Mouse (Mus musculus) kidney, adult 2 months (tissue): ENCODE measurements around the gene Ccdc120. TPM values are rescaled to one million over a fixed set of nuclear protein-coding genes. Genes with fewer than 3 reads are reported as not detected.

Experiments
- DNase-seq: peaks from one replicate; pipeline ENCODE4 v3.0.0; 2021
- H3K27ac ChIP-seq: fragments of 200-500 bp; 2 replicates; pipeline ENCODE4 v1.5.1; 2012; ENCODE audit warnings: low read depth, low read length, control low read depth, inconsistent platforms; ENCODE audit not compliant: insufficient read depth
- H3K27me3 ChIP-seq: fragments of 200-500 bp; replicated peaks from 2 replicates; pipeline ENCODE4 v1.6.1; 2012; ENCODE audit warnings: mild to moderate bottlenecking, moderate library complexity, low read length, inconsistent platforms; ENCODE audit not compliant: control insufficient read depth, insufficient read depth
- H3K36me3 ChIP-seq: fragments of 200-500 bp; 2 replicates; pipeline ENCODE4 v1.6.1; 2012; ENCODE audit warnings: mild to moderate bottlenecking, moderate library complexity, low read length, inconsistent platforms; ENCODE audit not compliant: control insufficient read depth, insufficient read depth
- H3K4me1 ChIP-seq: fragments of 200-500 bp; 2 replicates; pipeline ENCODE4 v1.6.1; 2011; ENCODE audit warnings: low read length; ENCODE audit not compliant: control insufficient read depth, insufficient read depth
- H3K4me3 ChIP-seq: fragments of 200-500 bp; 2 replicates; pipeline ENCODE4 v1.5.1; 2011; ENCODE audit warnings: mild to moderate bottlenecking, low read depth, low read length, control low read depth; ENCODE audit not compliant: insufficient read depth
- CTCF ChIP-seq: fragments of 200-500 bp; conservative IDR thresholded peaks from 2 replicates; pipeline ENCODE4 v1.5.1; 2011; ENCODE audit warnings: low read depth, mild to moderate bottlenecking, control low read depth, low read length, moderate library complexity, mixed read lengths; ENCODE audit not compliant: insufficient read depth, insufficient read length
- POLR2A ChIP-seq: fragments of 200-500 bp; IDR thresholded peaks from one replicate; pipeline ENCODE4 v1.6.1; 2011; ENCODE audit warnings: low read depth, low read length, control low read depth
- WGBS: fragments of 180-500 bp; shearing (Covaris S2); methylation state at CpG from one replicate; pipeline ENCODE4 v1.1.7; 2018; 5-methylcytosine and 5-hydroxymethylcytosine counted together
- polyA plus RNA-seq: library from polyadenylated mRNA; depleted of rRNA; stranded (reverse); fragments of >200 nt; gene quantifications from 2 replicates; pipeline ENCODE4 v1.2.3, GENCODE M21; 2012

The Ccdc120 gene
- polyA plus RNA-seq, 1 experiment: 8.3 TPM

- Histone ChIP-seq H3K27me3 (no peaks in the 10 kb centered on the region), H3K36me3 (no peaks in the 10 kb centered on the region), H3K4me3 (no peak overlapping the region), H3K27ac (no peak overlapping the region), H3K4me1 (no peaks in the 10 kb centered on the region; the same call in 1 of the 2 replicates)
- TF ChIP-seq POLR2A: no peak
- TF ChIP-seq CTCF: no peak
- DNase-seq: no peak
- 22% methylated on average over 3 of the region's 3 CpGs for WGBS
Measured at GRCm38 (mm10) chrX:7779294-7779693, 28.6 kb upstream of the Ccdc120 start.

DNA sequence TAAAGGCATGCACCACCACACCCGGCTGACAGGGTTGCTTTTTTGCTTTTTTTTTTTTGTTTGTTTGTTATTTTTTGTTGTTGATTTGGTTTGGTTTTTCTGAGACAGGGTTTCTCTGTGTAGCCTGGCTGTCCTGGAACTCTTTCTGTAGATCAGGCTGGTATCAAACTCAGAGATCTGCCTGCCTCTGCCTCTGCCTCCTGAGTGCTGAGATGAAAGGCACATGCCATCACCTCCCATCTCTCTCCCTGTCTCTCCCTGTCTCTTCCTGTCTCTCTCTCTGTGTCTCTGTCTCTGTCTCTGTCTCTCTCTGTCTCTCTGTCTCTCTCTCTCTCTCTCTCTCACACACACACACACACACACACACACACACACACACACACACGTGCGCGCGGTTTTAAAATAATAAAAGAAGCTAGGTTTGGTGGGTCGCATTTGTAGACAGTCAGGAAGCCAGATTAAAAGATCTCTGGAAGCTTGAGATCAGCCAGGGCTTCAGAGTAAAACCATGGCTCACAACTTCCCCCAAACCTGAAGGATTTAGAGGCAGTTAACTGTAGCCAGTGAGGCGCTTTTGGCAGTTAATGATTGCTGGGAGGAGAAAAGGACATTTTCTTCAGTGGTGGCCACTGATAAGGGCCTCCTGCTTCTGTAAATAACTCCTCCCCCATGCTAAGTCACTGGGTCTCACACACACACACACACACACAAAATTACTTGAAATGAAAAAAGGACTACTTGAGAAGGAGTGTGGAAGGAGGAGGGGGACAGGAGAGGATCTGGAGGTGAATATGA lies 27.9 kb upstream of the Ccdc120 start:
- TF ChIP-seq CTCF (no peak), POLR2A (no peak)
- Histone ChIP-seq H3K4me3 (no peak overlapping the region), H3K4me1 (no peaks in the 10 kb centered on the region; the same call in 1 of the 2 replicates), H3K36me3 (no peaks in the 10 kb centered on the region), H3K27ac (no peak overlapping the region), H3K27me3 (no peaks in the 10 kb centered on the region)
- WGBS: 42% methylated on average over 7 of the region's 7 CpGs
- DNase-seq: no peak

DNA sequence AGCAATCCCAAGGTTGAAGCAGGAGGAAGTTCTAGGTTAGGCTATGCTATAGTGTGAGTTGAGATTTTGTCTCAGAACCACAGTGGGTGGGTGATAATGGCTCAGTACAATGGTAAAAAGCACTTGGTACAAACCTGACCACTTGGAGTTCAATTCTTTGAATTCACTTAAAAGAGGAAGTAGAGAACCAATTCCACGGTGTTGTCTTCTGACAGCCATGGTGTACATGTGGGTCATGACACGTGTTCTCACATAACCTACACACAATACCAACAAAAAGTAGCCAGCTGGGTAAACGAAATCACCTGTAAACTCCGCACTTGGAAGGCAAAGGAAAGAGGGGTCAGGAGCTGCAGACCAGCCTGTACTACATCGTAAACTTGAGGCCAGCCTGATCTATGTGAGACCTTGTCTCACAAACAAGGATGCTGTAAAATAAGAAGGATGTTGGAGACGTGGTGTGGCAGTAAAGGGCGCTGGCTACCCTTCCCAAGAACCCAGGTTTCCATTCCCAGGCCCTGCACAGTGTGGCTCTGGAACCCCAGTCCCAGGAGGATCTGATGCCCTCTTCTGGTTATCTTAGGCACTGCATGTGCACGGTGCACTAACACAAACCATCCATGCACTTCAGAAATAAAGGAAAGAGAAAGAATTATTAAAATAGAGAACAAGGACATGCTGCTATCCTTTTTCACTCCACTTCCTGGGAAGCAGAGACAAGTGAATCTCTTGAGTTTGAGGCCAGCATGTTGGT lies 25.8 kb upstream of the Ccdc120 start:
- H3K4me3 ChIP-seq: no peak overlapping the region
- 41% methylated on average over 8 of the region's 8 CpGs for WGBS
- H3K36me3 ChIP-seq: no peaks in the 10 kb centered on the region
- no peaks in the 10 kb centered on the region for H3K27me3 ChIP-seq
- TF ChIP-seq POLR2A: no peak
- peak; percentile 70 for TF ChIP-seq CTCF
- H3K27ac ChIP-seq: no peak overlapping the region
- no peaks in the 10 kb centered on the region; the same call in 1 of the 2 replicates for H3K4me1 ChIP-seq
- DNase-seq: peak; percentile 55

DNA sequence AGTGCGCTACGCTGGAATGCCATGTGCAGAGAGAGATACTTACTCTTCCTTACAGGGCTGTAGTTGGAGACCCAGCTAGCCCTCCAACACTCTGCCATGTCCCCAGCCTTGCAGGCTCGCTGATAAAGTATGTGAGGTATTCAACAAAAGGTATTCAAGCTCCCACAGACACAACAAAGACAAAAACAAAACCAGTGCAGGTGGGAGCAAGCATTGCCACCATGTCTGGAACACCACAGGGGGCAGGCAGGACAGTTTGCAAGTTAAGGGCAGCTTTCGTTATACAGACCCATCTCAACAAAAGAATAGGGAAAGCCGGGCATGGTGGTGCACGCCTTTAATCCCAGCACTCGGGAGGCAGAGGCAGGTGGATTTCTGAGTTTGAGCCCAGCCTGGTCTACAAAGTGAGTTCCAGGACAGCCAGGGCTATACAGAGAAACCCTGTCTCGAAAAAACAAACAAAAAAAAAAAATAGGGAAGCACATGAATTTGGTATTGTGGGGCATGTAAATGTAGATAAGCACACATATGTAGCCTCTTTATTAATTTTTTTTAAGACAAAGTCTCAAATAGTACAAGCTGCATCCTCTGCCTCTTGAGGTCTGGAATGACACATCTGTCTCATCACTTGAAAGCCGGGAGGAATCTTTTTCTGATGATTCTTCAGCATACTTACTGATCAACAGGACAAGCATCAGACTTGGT lies 24.9 kb upstream of the Ccdc120 start:
- Histone ChIP-seq H3K4me3 (no peak overlapping the region), H3K27me3 (no peaks in the 10 kb centered on the region), H3K4me1 (no peaks in the 10 kb centered on the region; the same call in 1 of the 2 replicates), H3K36me3 (no peaks in the 10 kb centered on the region), H3K27ac (no peak overlapping the region)
- 84% methylated on average over 9 of the region's 9 CpGs for WGBS
- DNase-seq: no peak
- TF ChIP-seq CTCF: no peak
- no peak for TF ChIP-seq POLR2A

- H3K4me1 ChIP-seq: no peaks in the 10 kb centered on the region
- peak; percentile 38 for TF ChIP-seq CTCF
- no peak for TF ChIP-seq POLR2A
- H3K27ac ChIP-seq: no peak overlapping the region
- no peaks in the 10 kb centered on the region for H3K27me3 ChIP-seq
- H3K36me3 ChIP-seq: no peaks in the 10 kb centered on the region
- peak; percentile 11 for DNase-seq
- no peak overlapping the region for H3K4me3 ChIP-seq
- 47% methylated on average over 2 of the region's 2 CpGs for WGBS
Measured at GRCm38 (mm10) chrX:7772766-7773165, 22.1 kb upstream of the Ccdc120 start.

GRCm38 (mm10) chrX:7769302-7770017 lies 18.8 kb upstream of the Ccdc120 start:
- 91% methylated on average over 7 of the region's 7 CpGs for WGBS
- no peak overlapping the region for H3K4me3 ChIP-seq
- DNase-seq: no peak
- no peak overlapping the region for H3K27ac ChIP-seq
- no peaks in the 10 kb centered on the region for H3K36me3 ChIP-seq
- TF ChIP-seq CTCF: no peak
- TF ChIP-seq POLR2A: no peak
- H3K27me3 ChIP-seq: no peaks in the 10 kb centered on the region
- no peaks in the 10 kb centered on the region for H3K4me1 ChIP-seq
